Mouse (Mus musculus) spleen, embryonic (tissue): ENCODE results near the gene Btbd9.
"Not testable (repeated sequence)": the region's sequence is repeated elsewhere in the genome, so short reads cannot be mapped to it uniquely, and the experiment has no call there.

ENCODE experiments used
- CTCF ChIA-PET: fragments of 350-600 bp; sonication (Branson Sonifier 250); formaldehyde crosslinking; loops from one replicate; lab custom pipeline; 2022; lab: Charles Lee

Gene Btbd9

GRCm38 (mm10) chr17:30518431-30519171, 57.7 kb downstream of the Btbd9 start:
- CTCF ChIA-PET = no interaction called here

GRCm38 (mm10) chr17:30516580-30517340, 59.5 kb downstream of the Btbd9 start:
- CTCF ChIA-PET = no interaction called here

- CTCF ChIA-PET = no interaction called here
Observed at GRCm38 (mm10) chr17:30515401-30515800, 60.9 kb downstream of the Btbd9 start.

- CTCF ChIA-PET = no interaction called here
Observed at GRCm38 (mm10) chr17:30513034-30513433, 63.3 kb downstream of the Btbd9 start.

DNA sequence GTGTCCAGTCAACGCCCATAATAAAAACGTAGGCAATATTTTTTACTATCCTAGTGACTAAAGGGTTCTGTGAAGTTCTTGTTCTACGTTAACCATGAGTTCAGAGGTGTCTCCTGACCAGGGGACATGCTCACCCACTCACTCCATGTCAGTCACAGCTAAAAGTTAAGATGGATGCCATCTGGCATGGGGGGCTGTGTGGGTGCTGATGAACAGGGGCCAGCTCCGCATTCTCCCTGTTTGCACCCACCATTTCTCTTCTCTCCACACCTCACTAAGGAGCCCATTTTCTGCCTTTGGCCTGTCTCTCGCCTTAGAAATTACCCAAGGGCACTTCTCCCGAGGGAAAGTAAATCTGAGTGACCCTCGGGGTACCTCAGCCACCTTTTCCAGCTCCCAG, 63.8 kb downstream of the Btbd9 start:
- CTCF ChIA-PET = no interaction called here

- CTCF ChIA-PET = no interaction called here
Observed at GRCm38 (mm10) chr17:30512007-30512406, 64.3 kb downstream of the Btbd9 start.

GRCm38 (mm10) chr17:30511399-30511798, 64.9 kb downstream of the Btbd9 start:
- CTCF ChIA-PET = interaction anchor here (0.6 kb wide), 1 partner anchor 1650 kb away, joined by 7 read pairs; no protein-coding TSS in a partner anchor

DNA sequence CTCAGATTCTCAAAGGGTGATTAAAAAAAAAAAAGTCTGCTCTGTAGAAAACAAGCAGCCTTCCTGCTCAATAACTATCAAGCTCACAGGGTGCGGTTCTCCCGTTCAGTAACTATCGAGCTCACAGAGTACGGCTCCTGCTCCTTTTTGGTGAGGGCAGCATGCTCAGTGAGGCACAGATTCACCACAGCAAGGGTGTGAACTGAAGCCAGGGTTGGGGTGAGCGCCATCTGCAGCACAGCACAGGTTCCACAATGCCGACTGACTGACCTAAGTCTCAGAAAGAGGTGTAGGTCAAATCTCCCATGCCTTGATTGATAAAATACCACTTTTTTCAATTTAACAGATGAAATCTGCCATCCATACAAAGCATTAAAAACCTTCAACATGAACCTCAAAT, 66.1 kb downstream of the Btbd9 start:
- CTCF ChIA-PET = no interaction called here

DNA sequence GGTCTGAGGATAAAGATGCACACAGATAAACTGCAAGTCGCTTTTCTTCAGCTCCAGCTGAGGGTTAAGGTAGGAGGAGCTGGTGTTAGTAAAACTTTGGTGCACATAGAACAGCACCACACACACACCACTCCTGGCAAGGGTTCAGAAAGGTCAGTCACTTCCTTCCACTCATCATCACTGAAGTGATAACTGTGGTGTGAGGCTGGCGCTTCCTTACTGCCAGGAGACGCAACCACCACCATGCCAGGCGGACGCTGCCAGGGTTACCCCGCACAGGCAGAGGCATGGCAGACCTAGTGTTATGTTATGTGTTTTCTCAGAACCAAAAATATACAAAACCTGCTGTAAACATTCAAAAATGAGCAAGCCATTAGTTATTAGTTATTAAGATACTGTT, 66.6 kb downstream of the Btbd9 start:
- CTCF ChIA-PET = no interaction called here

DNA sequence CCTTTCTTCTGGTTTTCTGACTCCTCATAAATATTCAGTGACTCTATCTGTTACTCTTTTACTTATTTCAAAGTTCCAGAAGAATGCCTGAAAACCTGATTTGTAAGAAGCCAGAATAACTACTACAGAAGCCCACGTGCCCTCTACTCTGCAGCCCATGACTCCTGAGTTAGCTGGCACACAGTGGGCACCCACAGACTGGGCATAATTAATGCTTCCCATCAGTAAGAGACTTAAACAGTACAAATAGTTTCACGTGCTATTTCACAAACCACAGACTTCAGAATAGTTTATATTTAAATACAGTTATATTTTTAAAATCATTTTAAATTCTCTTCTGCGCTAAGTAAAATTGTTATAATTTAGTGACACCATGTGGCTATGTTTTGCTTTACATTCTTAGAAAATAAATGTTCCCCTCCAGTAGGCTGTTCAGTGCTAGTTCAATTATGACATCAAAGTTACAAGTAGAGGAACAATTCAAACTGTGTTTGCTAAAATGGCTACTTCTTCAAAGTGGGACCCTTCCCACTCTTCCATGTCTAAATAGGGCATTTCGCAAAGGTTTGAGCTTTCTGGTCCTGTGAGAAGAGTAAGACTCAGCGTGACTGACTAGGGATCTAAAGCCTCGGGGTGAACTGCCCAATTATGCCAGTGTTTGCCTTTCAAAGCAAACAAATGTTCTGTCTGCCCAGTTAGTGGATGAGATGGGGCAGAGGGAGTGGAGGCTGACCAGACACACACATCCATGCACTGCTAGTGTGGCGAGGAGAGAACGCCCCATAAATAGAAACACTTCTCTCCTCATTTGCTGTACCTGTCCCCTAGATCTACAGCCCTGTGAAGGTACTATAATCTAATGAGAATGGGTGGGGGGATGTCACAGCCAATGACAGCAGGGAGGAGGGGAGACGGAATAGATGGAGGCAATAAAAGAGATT, 68.4 kb downstream of the Btbd9 start:
- CTCF ChIA-PET = no interaction called here

DNA sequence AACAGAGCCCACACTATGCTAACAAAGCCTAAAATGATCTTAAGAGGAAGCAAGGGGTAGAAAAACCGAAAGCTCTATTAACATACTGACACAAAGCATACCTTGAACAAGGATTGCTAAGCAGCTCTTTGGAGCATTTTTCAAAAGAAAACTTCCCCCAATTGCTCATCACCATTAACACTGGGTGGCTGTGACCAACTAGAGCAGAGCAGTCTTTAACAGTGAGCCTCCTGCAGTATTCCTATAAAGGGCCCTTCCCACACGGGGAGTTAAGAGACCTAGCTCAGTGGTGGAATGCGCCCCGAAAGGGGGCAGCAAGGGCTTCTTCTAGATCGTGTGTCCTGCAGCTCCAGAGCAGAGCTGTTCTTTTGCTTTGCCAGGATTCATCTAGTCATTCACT, 69.4 kb downstream of the Btbd9 start:
- CTCF ChIA-PET = no interaction called here

GRCm38 (mm10) chr17:30499541-30499940, 76.7 kb downstream of the Btbd9 start:
- CTCF ChIA-PET = not testable (repeated sequence)

DNA sequence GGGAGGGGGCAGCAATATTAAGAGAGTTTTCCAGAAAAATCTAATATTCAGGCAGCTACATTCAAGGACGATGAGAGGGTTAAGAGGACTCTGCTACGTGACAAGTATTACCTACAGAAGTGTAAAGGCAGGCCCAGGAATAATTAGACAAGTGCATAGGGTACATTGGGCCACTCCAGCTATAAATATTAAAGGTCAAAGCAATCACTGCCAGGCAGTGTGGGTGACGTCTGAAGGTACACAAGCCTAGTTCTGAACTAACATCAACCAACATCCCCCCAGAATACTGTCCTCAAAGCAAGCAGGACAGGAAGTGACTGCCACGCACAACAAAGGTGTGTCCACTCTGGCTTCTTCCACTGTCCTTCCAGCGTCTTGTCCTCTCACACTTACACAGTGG, 77.5 kb downstream of the Btbd9 start:
- CTCF ChIA-PET = no interaction called here

- CTCF ChIA-PET = no interaction called here
Observed at GRCm38 (mm10) chr17:30498376-30498719, 77.9 kb downstream of the Btbd9 start.

DNA sequence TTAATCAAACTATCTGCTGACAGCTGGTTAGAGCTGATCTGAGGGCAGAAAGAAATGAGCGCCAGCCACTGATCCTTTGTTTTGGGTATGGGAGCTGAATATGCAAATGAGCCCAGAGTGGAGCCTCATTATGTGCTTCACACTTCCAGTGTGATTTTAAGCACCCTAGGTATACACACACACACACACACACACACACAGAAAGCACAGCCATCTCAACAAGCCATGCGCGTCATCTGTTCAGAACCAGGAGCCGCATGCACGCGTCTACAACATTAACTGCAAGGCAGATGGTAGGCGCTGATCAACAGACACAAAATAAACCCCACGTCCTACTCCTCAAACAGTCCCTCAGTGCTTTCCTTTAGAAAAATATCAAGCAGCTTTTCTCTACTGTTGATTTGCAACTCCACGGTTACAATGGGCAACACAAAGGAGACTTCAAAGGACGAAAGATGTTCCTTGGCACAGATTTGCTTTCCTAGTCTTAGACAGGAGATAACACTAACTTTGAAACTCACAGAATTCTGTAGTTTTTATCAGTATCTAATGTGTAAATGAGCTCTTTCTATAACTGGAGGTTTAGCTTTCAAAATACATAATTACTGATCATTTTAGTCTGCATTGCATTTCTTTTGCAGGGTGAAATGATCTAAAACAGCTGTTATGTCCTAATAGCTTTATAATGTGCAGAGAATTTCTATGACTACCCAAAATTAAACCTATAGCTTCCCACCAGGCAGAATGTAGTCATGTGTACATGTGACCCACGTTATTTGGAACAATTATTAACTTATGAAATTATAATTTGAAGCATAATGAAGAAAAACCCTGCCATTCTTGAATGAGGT, 78.5 kb downstream of the Btbd9 start:
- CTCF ChIA-PET = no interaction called here

GRCm38 (mm10) chr17:30495567-30495966, 80.7 kb downstream of the Btbd9 start:
- CTCF ChIA-PET = no interaction called here

GRCm38 (mm10) chr17:30495154-30495553, 81.1 kb downstream of the Btbd9 start:
- CTCF ChIA-PET = no interaction called here

- CTCF ChIA-PET = no interaction called here
Observed at GRCm38 (mm10) chr17:30493481-30493880, 82.8 kb downstream of the Btbd9 start.

DNA sequence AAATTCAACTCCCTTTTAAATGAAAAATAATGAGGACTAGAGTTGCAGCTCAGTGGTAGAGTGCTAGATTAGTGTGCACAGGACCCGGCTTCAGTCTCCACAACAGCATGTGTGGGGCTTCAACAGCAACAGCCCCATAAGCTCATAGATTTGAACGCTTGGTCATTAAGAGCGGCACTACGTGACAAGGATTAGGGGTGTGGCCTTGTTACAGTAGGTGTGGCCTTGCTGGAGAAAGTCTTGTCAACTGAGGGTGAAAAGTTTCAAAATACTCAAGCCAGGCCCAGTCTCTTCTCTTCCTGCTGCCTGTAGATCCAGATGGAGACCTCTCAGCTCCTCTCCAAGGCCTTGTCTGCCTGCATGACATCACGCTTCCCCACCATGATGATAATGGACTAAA, 84.1 kb downstream of the Btbd9 start:
- CTCF ChIA-PET = no interaction called here

DNA sequence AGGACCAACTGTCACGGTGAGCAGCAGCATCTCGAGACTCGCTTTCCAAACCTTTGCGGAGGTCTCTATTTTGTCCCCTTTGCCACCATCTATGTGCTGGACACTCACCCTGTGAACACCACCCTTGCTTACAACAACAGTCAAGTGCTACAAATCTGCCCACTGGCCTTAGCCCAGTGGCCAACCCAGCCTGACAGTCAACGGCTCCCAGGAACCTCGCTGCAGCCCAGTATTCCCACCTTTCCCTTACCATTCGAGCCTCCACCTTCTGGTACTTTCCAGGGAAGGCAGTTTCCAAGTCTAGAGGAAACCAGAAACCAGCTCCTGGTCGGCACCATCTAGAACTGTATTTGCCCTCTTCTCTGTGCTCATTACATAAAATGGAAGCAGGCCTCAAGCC, 84.7 kb downstream of the Btbd9 start:
- CTCF ChIA-PET = no interaction called here

DNA sequence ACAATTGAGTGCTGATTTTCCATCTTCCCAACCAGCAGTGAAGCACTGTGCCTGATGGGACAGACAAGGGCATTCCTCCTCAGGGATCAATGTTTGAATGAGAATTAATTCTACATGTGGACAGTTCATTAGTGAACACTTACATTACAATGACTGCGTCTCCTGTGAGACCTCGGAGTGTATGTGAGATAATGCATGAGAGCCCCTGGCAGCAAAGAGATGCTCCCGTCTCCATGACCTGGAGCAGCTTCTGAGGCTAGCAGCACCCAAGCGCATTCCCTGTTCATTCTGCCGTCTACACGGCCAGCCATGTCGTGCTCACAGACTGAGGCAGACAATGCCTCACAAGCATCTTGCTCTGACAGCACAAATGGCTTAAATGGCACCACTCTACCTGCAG, 85.7 kb downstream of the Btbd9 start:
- CTCF ChIA-PET = no interaction called here
